Mouse (Mus musculus): ENCODE results near the gene Gm14296.
"Not testable (repeated sequence)": the region's sequence is repeated elsewhere in the genome, so short reads cannot be mapped to it uniquely, and the experiment has no call there.

The Gm14296 gene

GRCm38 (mm10) chr2:176927709-176928108 lies at the start of gene Gm14296:
Gene Gm14296 (minus strand): TSS chr2:176927809.
- not testable (repeated sequence) for DNase-seq

GRCm38 (mm10) chr2:176905464-176905863 lies 22.1 kb downstream of the Gm14296 start:
- not testable (repeated sequence) for DNase-seq
